Mouse (Mus musculus) erythroblast, embryonic 14.5 days (primary cell): ENCODE data around the gene Rnf20. TPM values are rescaled to one million over a fixed set of nuclear protein-coding genes. Genes with fewer than 3 reads are reported as not detected.

Source experiments
- H3K27me3 ChIP-seq: 2 replicates; pipeline ENCODE4 v1.6.1; 2012; ENCODE audit warnings: inconsistent platforms; ENCODE audit not compliant: control insufficient read depth
- H3K36me3 ChIP-seq: 2 replicates; pipeline ENCODE4 v1.6.1; 2012; ENCODE audit warnings: mild to moderate bottlenecking, inconsistent platforms; ENCODE audit not compliant: control insufficient read depth
- H3K4me1 ChIP-seq: 2 replicates; pipeline ENCODE4 v1.6.1; 2012; ENCODE audit warnings: inconsistent platforms; ENCODE audit not compliant: control insufficient read depth
- H3K4me3 ChIP-seq: replicated peaks from 2 replicates; pipeline ENCODE3; 2012; ENCODE audit warnings: moderate library complexity, mild to moderate bottlenecking, inconsistent platforms
- H3K9me3 ChIP-seq: 2 replicates; pipeline ENCODE4 v1.6.1; 2012; ENCODE audit warnings: low read length, inconsistent platforms, mixed read lengths; ENCODE audit not compliant: control insufficient read depth
- GATA1 ChIP-seq: IDR thresholded peaks from 2 replicates; pipeline ENCODE4 v1.6.1; 2012; ENCODE audit warnings: low read length, inconsistent platforms, mixed read lengths
- TAL1 ChIP-seq: IDR thresholded peaks from 3 replicates; pipeline ENCODE4 v1.6.1; 2012; ENCODE audit warnings: low read length, inconsistent platforms, mixed read lengths
- polyA plus RNA-seq: library from polyadenylated mRNA; stranded (reverse); fragments of >175 nt; gene quantifications from 2 replicates; pipeline ENCODE4 v1.2.3, GENCODE M21; 2012

The Rnf20 gene
- polyA plus RNA-seq, 1 experiment: 0.76 TPM

DNA sequence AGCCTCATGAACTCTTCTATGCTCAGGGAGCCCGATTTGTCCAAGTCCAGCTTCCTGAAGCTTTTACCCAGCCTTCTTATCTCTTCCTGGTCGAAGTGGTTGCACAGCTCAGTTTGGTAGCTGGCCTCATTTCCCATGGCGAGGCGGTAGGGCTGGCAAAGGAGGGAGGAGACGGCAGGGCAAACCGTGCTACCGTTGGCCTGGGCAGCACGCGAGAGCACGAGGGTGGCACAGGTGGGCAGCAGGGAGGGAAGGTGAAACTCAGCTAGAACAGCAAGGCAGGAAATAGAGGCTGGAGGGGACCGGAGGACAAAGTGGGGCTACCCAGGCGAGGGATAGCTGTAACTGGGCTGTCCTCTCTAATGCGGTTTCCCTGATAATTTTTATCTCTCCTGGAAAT lies 50.0 kb downstream of the Rnf20 start, which contains the start of gene Ppp3r2:
TSS of gene Ppp3r2 (minus strand) at position 213 of the 400 bp plus-strand sequence.
- no peaks in the 10 kb centered on the region for H3K9me3 ChIP-seq
- TF ChIP-seq TAL1 (no peak), GATA1 (no peak)
- no peak within 1 kb of the TSS for H3K4me3 ChIP-seq
- H3K4me1 ChIP-seq: no peaks in the 10 kb centered on the region
- no peaks in the 10 kb centered on the region for H3K36me3 ChIP-seq
- H3K27me3 ChIP-seq: no peaks in the 10 kb centered on the region

DNA sequence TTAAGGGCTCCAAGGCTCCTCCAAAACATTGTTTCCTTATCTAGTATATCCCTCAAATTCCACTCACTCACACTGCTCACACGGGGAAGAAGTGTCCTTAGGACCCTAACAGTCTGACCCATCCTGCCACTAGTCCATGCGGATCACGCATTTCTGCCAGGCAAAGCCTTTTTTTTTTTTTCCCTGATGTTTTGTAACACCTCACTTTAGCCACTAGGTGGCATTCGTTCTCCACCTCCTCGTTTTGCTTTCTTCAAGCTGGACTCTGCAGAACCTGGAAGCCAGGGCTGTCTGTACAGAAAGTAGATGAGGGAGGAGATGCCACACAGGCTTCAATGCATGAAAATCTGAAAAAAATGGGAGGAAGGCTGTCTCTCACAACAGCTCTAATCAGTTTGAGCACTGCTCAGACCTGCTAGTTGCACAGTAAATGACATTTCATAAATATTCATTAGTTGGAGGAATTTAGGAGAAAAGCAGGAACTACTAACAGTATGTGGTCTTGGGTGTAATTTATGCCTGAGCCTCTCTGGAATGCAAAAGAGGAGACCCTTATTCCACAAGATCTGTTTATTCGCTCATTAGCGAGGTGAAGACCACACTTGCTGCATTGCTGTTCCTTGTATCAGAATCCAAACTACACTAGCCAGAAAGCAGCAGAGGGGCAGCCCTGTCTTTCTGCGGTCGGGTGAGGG lies 56.9 kb downstream of the Rnf20 start:
- Histone ChIP-seq H3K9me3 (no peaks in the 10 kb centered on the region), H3K36me3 (no peaks in the 10 kb centered on the region), H3K4me3 (no peak overlapping the region), H3K4me1 (no peaks in the 10 kb centered on the region), H3K27me3 (no peaks in the 10 kb centered on the region)
- TF ChIP-seq TAL1 (no peak), GATA1 (no peak)

GRCm38 (mm10) chr4:49691405-49692194 lies 59.8 kb downstream of the Rnf20 start:
- TF ChIP-seq TAL1 (no peak), GATA1 (no peak)
- H3K4me3 ChIP-seq: no peak overlapping the region
- no peaks in the 10 kb centered on the region for H3K4me1 ChIP-seq
- H3K9me3 ChIP-seq: no peaks in the 10 kb centered on the region
- no peaks in the 10 kb centered on the region for H3K36me3 ChIP-seq
- no peaks in the 10 kb centered on the region for H3K27me3 ChIP-seq

Other genes with a start within 250 kb of the Rnf20 start
- gene Acnat2, start 223.9 kb upstream of the Rnf20 start, polyA plus RNA-seq: not detected in 2 replicates
- not detected in 2 replicates for gene Acnat1, start 158.1 kb upstream of the Rnf20 start, polyA plus RNA-seq
- not detected in 2 replicates for gene Baat, start 125.4 kb upstream of the Rnf20 start, polyA plus RNA-seq
- gene Mrpl50, start 110.9 kb upstream of the Rnf20 start, polyA plus RNA-seq: 0.15 and 0.29 TPM in 2 replicates
- gene Zfp189, start 110.8 kb upstream of the Rnf20 start, polyA plus RNA-seq: 0.06 TPM in 1 of 2 replicates, not detected in the other
- gene Aldob, start 82.5 kb upstream of the Rnf20 start, polyA plus RNA-seq: 0.04 TPM in 1 of 2 replicates, not detected in the other
- 0.20 and 0.23 TPM in 2 replicates for gene Tmem246, start 34.1 kb upstream of the Rnf20 start, polyA plus RNA-seq
- gene Ppp3r2, start 50.0 kb downstream of the Rnf20 start, polyA plus RNA-seq: not detected in 2 replicates
- gene Grin3a, start 213.7 kb downstream of the Rnf20 start, polyA plus RNA-seq: 0.01 TPM in 1 of 2 replicates, not detected in the other